Mouse (Mus musculus): ENCODE measurements around the gene Cacna1a. TPM values are rescaled to one million over a fixed set of nuclear protein-coding genes. Genes with fewer than 3 reads are reported as not detected.
A peak's percentile ranks its signal among the peaks of the same experiment; 100 is the strongest.

Cacna1a gene
- polyA plus RNA-seq, 1 experiment from 2014 or later: 3.2 TPM

GRCm38 (mm10) chr8:84520999-84521398 lies 132.8 kb downstream of the Cacna1a start:
- peak; percentile 63 for DNase-seq (ENCODE audit: low spot score)
- H3K27ac ChIP-seq (ENCODE audit: low read depth, low read length): peak overlapping the region; percentile 67; the same call in 1 of the 2 replicates
- H3K4me2 ChIP-seq (ENCODE audit: low read length): no peak overlapping the region
- H3K27me3 ChIP-seq (replicated peaks; ENCODE audit: control insufficient read depth, insufficient read depth, low read length): no peaks in the 10 kb centered on the region
- peaks cover 4% of the 10 kb centered on the region; the same call in 1 of the 2 replicates for H3K36me3 ChIP-seq (ENCODE audit: control insufficient read depth, insufficient read depth, low read length)
- H3K4me3 ChIP-seq (ENCODE audit: low read depth, low read length): no peak overlapping the region
- peaks cover 5% of the 10 kb centered on the region; the same call in 1 of the 2 replicates for H3K4me1 ChIP-seq (ENCODE audit: control insufficient read depth, insufficient read depth, low read length)
- 0 out of 2 replicates have a peak, but pooled peaks have one; percentile 54 for ATAC-seq
- WGBS: 42% methylated on average over 2 of the region's 2 CpGs
- no peak overlapping the region for H3K9ac ChIP-seq (ENCODE audit: low read length)
- H3K9me3 ChIP-seq (replicated peaks; ENCODE audit: control insufficient read depth, low read length): peaks cover 3% of the 10 kb centered on the region; the same call in 1 of the 2 replicates

- Histone ChIP-seq H3K4me3 (ENCODE audit: low read depth, low read length) (no peak overlapping the region), H3K9me3 (replicated peaks; ENCODE audit: control insufficient read depth, low read length) (peaks cover 7% of the 10 kb centered on the region; the same call in 1 of the 2 replicates), H3K9ac (ENCODE audit: low read length) (no peak overlapping the region), H3K27ac (ENCODE audit: low read depth, low read length) (no peak overlapping the region), H3K27me3 (replicated peaks; ENCODE audit: control insufficient read depth, insufficient read depth, low read length) (no peaks in the 10 kb centered on the region), H3K4me1 (ENCODE audit: control insufficient read depth, insufficient read depth, low read length) (no peaks in the 10 kb centered on the region), H3K4me2 (ENCODE audit: low read length) (no peak overlapping the region), H3K36me3 (ENCODE audit: control insufficient read depth, insufficient read depth, low read length) (0 out of 2 replicates have a peak, but pooled peaks cover 4% of the 10 kb centered on the region)
- 89% methylated on average over 7 of the region's 7 CpGs for WGBS
- no peak for ATAC-seq
- no peak for DNase-seq (ENCODE audit: low spot score)
Observed at GRCm38 (mm10) chr8:84528036-84528435, 139.8 kb downstream of the Cacna1a start.

- ATAC-seq (no peak), DNase-seq (ENCODE audit: low spot score) (no peak)
- Histone ChIP-seq H3K36me3 (ENCODE audit: control insufficient read depth, insufficient read depth, low read length) (0 out of 2 replicates have a peak, but pooled peaks cover 9% of the 10 kb centered on the region), H3K9ac (ENCODE audit: low read length) (no peak overlapping the region), H3K4me2 (ENCODE audit: low read length) (no peak overlapping the region), H3K4me3 (ENCODE audit: low read depth, low read length) (no peak overlapping the region), H3K9me3 (replicated peaks; ENCODE audit: control insufficient read depth, low read length) (peaks cover 7% of the 10 kb centered on the region; the same call in 1 of the 2 replicates), H3K27me3 (replicated peaks; ENCODE audit: control insufficient read depth, insufficient read depth, low read length) (no peaks in the 10 kb centered on the region), H3K27ac (ENCODE audit: low read depth, low read length) (no peak overlapping the region), H3K4me1 (ENCODE audit: control insufficient read depth, insufficient read depth, low read length) (no peaks in the 10 kb centered on the region)
- WGBS: 79% methylated on average over 4 of the region's 4 CpGs
Observed at GRCm38 (mm10) chr8:84529548-84529947, 141.3 kb downstream of the Cacna1a start.

GRCm38 (mm10) chr8:84532725-84533124 lies 144.5 kb downstream of the Cacna1a start:
- H3K27me3 ChIP-seq (replicated peaks; ENCODE audit: control insufficient read depth, insufficient read depth, low read length): no peaks in the 10 kb centered on the region
- no peak overlapping the region for H3K9ac ChIP-seq (ENCODE audit: low read length)
- H3K4me1 ChIP-seq (ENCODE audit: control insufficient read depth, insufficient read depth, low read length): no peaks in the 10 kb centered on the region
- WGBS: 100% methylated on average over 1 of the region's 1 CpGs
- H3K36me3 ChIP-seq (ENCODE audit: control insufficient read depth, insufficient read depth, low read length): 0 out of 2 replicates have a peak, but pooled peaks cover 23% of the 10 kb centered on the region
- peaks cover 4% of the 10 kb centered on the region; the same call in 1 of the 2 replicates for H3K9me3 ChIP-seq (replicated peaks; ENCODE audit: control insufficient read depth, low read length)
- DNase-seq (ENCODE audit: low spot score) (no peak), ATAC-seq (no peak)
- no peak overlapping the region for H3K4me2 ChIP-seq (ENCODE audit: low read length)
- H3K27ac ChIP-seq (ENCODE audit: low read depth, low read length): no peak overlapping the region
- no peak overlapping the region for H3K4me3 ChIP-seq (ENCODE audit: low read depth, low read length)

GRCm38 (mm10) chr8:84533341-84533740 lies 145.1 kb downstream of the Cacna1a start:
- Histone ChIP-seq H3K4me3 (ENCODE audit: low read depth, low read length) (no peak overlapping the region), H3K4me2 (ENCODE audit: low read length) (no peak overlapping the region), H3K27me3 (replicated peaks; ENCODE audit: control insufficient read depth, insufficient read depth, low read length) (no peaks in the 10 kb centered on the region), H3K9ac (ENCODE audit: low read length) (no peak overlapping the region), H3K36me3 (ENCODE audit: control insufficient read depth, insufficient read depth, low read length) (0 out of 2 replicates have a peak, but pooled peaks cover 23% of the 10 kb centered on the region), H3K4me1 (ENCODE audit: control insufficient read depth, insufficient read depth, low read length) (no peaks in the 10 kb centered on the region), H3K27ac (ENCODE audit: low read depth, low read length) (no peak overlapping the region), H3K9me3 (replicated peaks; ENCODE audit: control insufficient read depth, low read length) (peaks cover 4% of the 10 kb centered on the region; the same call in 1 of the 2 replicates)
- 75% methylated on average over 4 of the region's 4 CpGs for WGBS
- no peak for ATAC-seq
- DNase-seq (ENCODE audit: low spot score): no peak

GRCm38 (mm10) chr8:84536917-84537316 lies 148.7 kb downstream of the Cacna1a start:
- H3K27ac ChIP-seq (ENCODE audit: low read depth, low read length): no peak overlapping the region
- H3K4me3 ChIP-seq (ENCODE audit: low read depth, low read length): no peak overlapping the region
- 89% methylated on average over 5 of the region's 5 CpGs for WGBS
- H3K9ac ChIP-seq (ENCODE audit: low read length): no peak overlapping the region
- no peaks in the 10 kb centered on the region for H3K27me3 ChIP-seq (replicated peaks; ENCODE audit: control insufficient read depth, insufficient read depth, low read length)
- H3K4me1 ChIP-seq (ENCODE audit: control insufficient read depth, insufficient read depth, low read length): no peaks in the 10 kb centered on the region
- DNase-seq (ENCODE audit: low spot score) (no peak), ATAC-seq (no peak)
- H3K36me3 ChIP-seq (ENCODE audit: control insufficient read depth, insufficient read depth, low read length): 0 out of 2 replicates have a peak, but pooled peaks cover 23% of the 10 kb centered on the region
- no peak overlapping the region for H3K4me2 ChIP-seq (ENCODE audit: low read length)
- peaks cover 4% of the 10 kb centered on the region; the same call in 1 of the 2 replicates for H3K9me3 ChIP-seq (replicated peaks; ENCODE audit: control insufficient read depth, low read length)

- no peak overlapping the region for H3K4me2 ChIP-seq (ENCODE audit: low read length)
- H3K9me3 ChIP-seq (replicated peaks; ENCODE audit: control insufficient read depth, low read length): no peaks in the 10 kb centered on the region
- no peak overlapping the region for H3K9ac ChIP-seq (ENCODE audit: low read length)
- H3K27ac ChIP-seq (ENCODE audit: low read depth, low read length): no peak overlapping the region
- H3K36me3 ChIP-seq (ENCODE audit: control insufficient read depth, insufficient read depth, low read length): 0 out of 2 replicates have a peak, but pooled peaks cover 14% of the 10 kb centered on the region
- WGBS: 67% methylated on average over 6 of the region's 6 CpGs
- no peak for DNase-seq (ENCODE audit: low spot score)
- no peaks in the 10 kb centered on the region for H3K4me1 ChIP-seq (ENCODE audit: control insufficient read depth, insufficient read depth, low read length)
- H3K4me3 ChIP-seq (ENCODE audit: low read depth, low read length): no peak overlapping the region
- no peaks in the 10 kb centered on the region for H3K27me3 ChIP-seq (replicated peaks; ENCODE audit: control insufficient read depth, insufficient read depth, low read length)
- ATAC-seq: no peak
Observed at GRCm38 (mm10) chr8:84539376-84539775, 151.1 kb downstream of the Cacna1a start.

- Histone ChIP-seq H3K9me3 (replicated peaks; ENCODE audit: control insufficient read depth, low read length) (no peaks in the 10 kb centered on the region), H3K27me3 (replicated peaks; ENCODE audit: control insufficient read depth, insufficient read depth, low read length) (no peaks in the 10 kb centered on the region), H3K27ac (ENCODE audit: low read depth, low read length) (no peak overlapping the region), H3K4me1 (ENCODE audit: control insufficient read depth, insufficient read depth, low read length) (no peaks in the 10 kb centered on the region), H3K9ac (ENCODE audit: low read length) (no peak overlapping the region), H3K36me3 (ENCODE audit: control insufficient read depth, insufficient read depth, low read length) (peaks cover under 1% of the 10 kb centered on the region; the same call in 1 of the 2 replicates), H3K4me3 (ENCODE audit: low read depth, low read length) (no peak overlapping the region), H3K4me2 (ENCODE audit: low read length) (no peak overlapping the region)
- DNase-seq (ENCODE audit: low spot score) (no peak), ATAC-seq (no peak)
- 78% methylated on average over 7 of the region's 7 CpGs for WGBS
Observed at GRCm38 (mm10) chr8:84542481-84542880, 154.2 kb downstream of the Cacna1a start.

- DNase-seq (ENCODE audit: low spot score) (no peak), ATAC-seq (no peak)
- Histone ChIP-seq H3K9ac (ENCODE audit: low read length) (no peak overlapping the region), H3K4me1 (ENCODE audit: control insufficient read depth, insufficient read depth, low read length) (no peaks in the 10 kb centered on the region), H3K4me2 (ENCODE audit: low read length) (no peak overlapping the region), H3K4me3 (ENCODE audit: low read depth, low read length) (no peak overlapping the region), H3K36me3 (ENCODE audit: control insufficient read depth, insufficient read depth, low read length) (no peaks in the 10 kb centered on the region; the same call in 1 of the 2 replicates), H3K9me3 (replicated peaks; ENCODE audit: control insufficient read depth, low read length) (no peaks in the 10 kb centered on the region), H3K27me3 (replicated peaks; ENCODE audit: control insufficient read depth, insufficient read depth, low read length) (no peaks in the 10 kb centered on the region), H3K27ac (ENCODE audit: low read depth, low read length) (no peak overlapping the region)
- WGBS: 94% methylated on average over 3 of the region's 3 CpGs
Observed at GRCm38 (mm10) chr8:84545522-84545921, 157.3 kb downstream of the Cacna1a start.
